Mouse (Mus musculus) forebrain, embryonic 16.5 days (tissue): ENCODE results near the gene 1810010D01Rik. TPM values are rescaled to one million over a fixed set of nuclear protein-coding genes. Genes with fewer than 3 reads are reported as not detected.

ENCODE experiments used
- ATAC-seq: fragments of 200-750 bp; cut with Nextera tagmentation; 2 replicates; pipeline ENCODE4 v1.8.0; 2017; ENCODE audit warnings: mild to moderate bottlenecking, moderate library complexity
- H3K27ac ChIP-seq: fragments of 300-500 bp; sonication (generic); 2 replicates; pipeline ENCODE4 v1.5.1; 2014; ENCODE audit warnings: low read length, control low read depth
- H3K27me3 ChIP-seq: fragments of 300-500 bp; sonication (generic); replicated peaks from 2 replicates; pipeline ENCODE4 v1.6.1; 2014; ENCODE audit warnings: low read length; ENCODE audit not compliant: control insufficient read depth, insufficient read depth
- H3K36me3 ChIP-seq: fragments of 300-500 bp; sonication (generic); 2 replicates; pipeline ENCODE4 v1.6.1; 2014; ENCODE audit not compliant: control insufficient read depth, insufficient read depth
- H3K4me1 ChIP-seq: fragments of 300-500 bp; sonication (generic); replicated peaks from 2 replicates; pipeline ENCODE4 v1.6.1; 2014; ENCODE audit warnings: low read length; ENCODE audit not compliant: control insufficient read depth, insufficient read depth
- H3K4me2 ChIP-seq: fragments of 300-500 bp; sonication (generic); 2 replicates; pipeline ENCODE4 v1.6.1; 2014; ENCODE audit warnings: mild to moderate bottlenecking, low read length, control low read depth
- H3K4me3 ChIP-seq: fragments of 300-500 bp; sonication (generic); replicated peaks from 2 replicates; pipeline ENCODE4 v1.5.1; 2014; ENCODE audit warnings: mild to moderate bottlenecking, low read length, control low read depth
- H3K9ac ChIP-seq: fragments of 300-500 bp; sonication (generic); replicated peaks from 2 replicates; pipeline ENCODE4 v1.6.1; 2014; ENCODE audit warnings: low read depth, low read length, control low read depth
- H3K9me3 ChIP-seq: fragments of 300-500 bp; sonication (generic); 2 replicates; pipeline ENCODE4 v1.6.1; 2016; ENCODE audit warnings: low read length; ENCODE audit not compliant: control insufficient read depth
- WGBS: fragments of 180-500 bp; shearing (Covaris S2); extraction: QIAGEN DNeasy Blood & Tissue Kit; methylation state at CpG from one replicate; pipeline ENCODE4 v1.1.7; 2014; 5-methylcytosine and 5-hydroxymethylcytosine counted together
- polyA plus RNA-seq: library from polyadenylated mRNA; unstranded; fragments of >200 nt; fragmentation: Nextera tagmentation; extraction: Ambion mirVana; gene quantifications from 2 replicates; pipeline ENCODE4 v1.2.1, GENCODE M21; 2015

Gene 1810010D01Rik
- not detected in 2 replicates for polyA plus RNA-seq

- Histone ChIP-seq H3K9ac (no peak within 1 kb of the TSS), H3K4me1 (peaks cover 19% of the 10 kb centered on the region), H3K36me3 (no peaks in the 10 kb centered on the region), H3K4me3 (no peak within 1 kb of the TSS), H3K27me3 (no peaks in the 10 kb centered on the region), H3K9me3 (no peaks in the 10 kb centered on the region), H3K4me2 (no peak within 1 kb of the TSS), H3K27ac (peak within 1 kb of the TSS; percentile 87)
- 89% methylated on average over 4 of the region's 4 CpGs for WGBS
- ATAC-seq: no peak
Observed at GRCm38 (mm10) chr7:145208006-145208405, at the start of gene 1810010D01Rik. TSS of gene 1810010D01Rik (minus strand) at chr7:145208119.

- no peak for ATAC-seq
Observed at GRCm38 (mm10) chr7:145256092-145256491, 48.2 kb upstream of the 1810010D01Rik start.

GRCm38 (mm10) chr7:145253986-145254630 is 46.2 kb upstream of the 1810010D01Rik start:
- no peak overlapping the region for H3K9ac ChIP-seq
- H3K4me3 ChIP-seq: no peak overlapping the region
- no peaks in the 10 kb centered on the region for H3K27me3 ChIP-seq
- H3K4me2 ChIP-seq: no peak overlapping the region
- no peak for ATAC-seq
- WGBS: 76% methylated on average over 3 of the region's 3 CpGs
- H3K27ac ChIP-seq: no peak overlapping the region
- no peaks in the 10 kb centered on the region for H3K36me3 ChIP-seq
- no peaks in the 10 kb centered on the region for H3K9me3 ChIP-seq
- H3K4me1 ChIP-seq: no peaks in the 10 kb centered on the region

More at GRCm38 (mm10) chr7:145256092-145256491, 48.2 kb upstream of the 1810010D01Rik start:
- Histone ChIP-seq H3K4me1 (no peaks in the 10 kb centered on the region), H3K36me3 (no peaks in the 10 kb centered on the region), H3K9me3 (no peaks in the 10 kb centered on the region), H3K27ac (no peak overlapping the region), H3K4me3 (no peak overlapping the region), H3K27me3 (no peaks in the 10 kb centered on the region), H3K9ac (no peak overlapping the region), H3K4me2 (no peak overlapping the region)
- 94% methylated on average over 1 of the region's 1 CpGs for WGBS

- no peaks in the 10 kb centered on the region for H3K36me3 ChIP-seq
- H3K4me3 ChIP-seq: no peak overlapping the region
- no peaks in the 10 kb centered on the region for H3K4me1 ChIP-seq
- no peak overlapping the region for H3K27ac ChIP-seq
- peak; percentile 73 for ATAC-seq
- H3K9me3 ChIP-seq: no peaks in the 10 kb centered on the region
- H3K9ac ChIP-seq: no peak overlapping the region
- no peak overlapping the region for H3K4me2 ChIP-seq
- no peaks in the 10 kb centered on the region for H3K27me3 ChIP-seq
- 21% methylated on average over 8 of the region's 8 CpGs for whole genome bisulfite sequencing
Observed at GRCm38 (mm10) chr7:145252715-145253476, 45.0 kb upstream of the 1810010D01Rik start.

- H3K9ac ChIP-seq: no peak overlapping the region
- no peak overlapping the region for H3K4me3 ChIP-seq
- no peaks in the 10 kb centered on the region for H3K27me3 ChIP-seq
- no peak overlapping the region for H3K4me2 ChIP-seq
- no peaks in the 10 kb centered on the region for H3K9me3 ChIP-seq
- H3K27ac ChIP-seq: no peak overlapping the region
- no peak for ATAC-seq
- H3K36me3 ChIP-seq: no peaks in the 10 kb centered on the region
- whole genome bisulfite sequencing: 68% methylated on average over 9 of the region's 9 CpGs
- H3K4me1 ChIP-seq: no peaks in the 10 kb centered on the region
Observed at GRCm38 (mm10) chr7:145250225-145250624, 42.3 kb upstream of the 1810010D01Rik start.

- no peak overlapping the region for H3K27ac ChIP-seq
- H3K36me3 ChIP-seq: no peaks in the 10 kb centered on the region
- H3K27me3 ChIP-seq: no peaks in the 10 kb centered on the region
- H3K4me1 ChIP-seq: no peaks in the 10 kb centered on the region
- H3K4me3 ChIP-seq: no peak overlapping the region
- WGBS: 84% methylated on average over 2 of the region's 2 CpGs
- H3K4me2 ChIP-seq: no peak overlapping the region
- no peak overlapping the region for H3K9ac ChIP-seq
- ATAC-seq: no peak
- no peaks in the 10 kb centered on the region for H3K9me3 ChIP-seq
Observed at GRCm38 (mm10) chr7:145248911-145249310, 41.0 kb upstream of the 1810010D01Rik start.

GRCm38 (mm10) chr7:145242851-145243712 is 35.2 kb upstream of the 1810010D01Rik start:
- 12% methylated on average over 9 of the region's 9 CpGs for WGBS
- Histone ChIP-seq H3K4me3 (no peak overlapping the region), H3K4me2 (no peak overlapping the region), H3K4me1 (no peaks in the 10 kb centered on the region), H3K27ac (no peak overlapping the region), H3K36me3 (no peaks in the 10 kb centered on the region), H3K9me3 (no peaks in the 10 kb centered on the region), H3K9ac (no peak overlapping the region), H3K27me3 (no peaks in the 10 kb centered on the region)
- peak; percentile 72 for ATAC-seq

- Histone ChIP-seq H3K4me1 (no peaks in the 10 kb centered on the region), H3K27me3 (no peaks in the 10 kb centered on the region), H3K27ac (no peak overlapping the region), H3K4me2 (no peak overlapping the region), H3K4me3 (no peak overlapping the region), H3K9me3 (no peaks in the 10 kb centered on the region), H3K36me3 (no peaks in the 10 kb centered on the region), H3K9ac (no peak overlapping the region)
- WGBS: 71% methylated on average over 9 of the region's 9 CpGs
- ATAC-seq: no peak
Observed at GRCm38 (mm10) chr7:145242028-145242427, 34.1 kb upstream of the 1810010D01Rik start.

- Histone ChIP-seq H3K27me3 (no peaks in the 10 kb centered on the region), H3K36me3 (no peaks in the 10 kb centered on the region), H3K9me3 (no peaks in the 10 kb centered on the region), H3K4me1 (no peaks in the 10 kb centered on the region), H3K27ac (no peak overlapping the region), H3K4me2 (no peak overlapping the region), H3K9ac (no peak overlapping the region), H3K4me3 (no peak overlapping the region)
- no peak for ATAC-seq
- 88% methylated on average over 4 of the region's 4 CpGs for WGBS
Observed at GRCm38 (mm10) chr7:145240929-145241328, 33.0 kb upstream of the 1810010D01Rik start.
